Mouse (Mus musculus): ENCODE measurements at regions not wholly inside any gene's neighbourhood (a gene's known extent, or its start where the extent isn't known, plus 50 kb on each side); places are given as distances from the start of the nearest gene placed in this dataset.

DNA sequence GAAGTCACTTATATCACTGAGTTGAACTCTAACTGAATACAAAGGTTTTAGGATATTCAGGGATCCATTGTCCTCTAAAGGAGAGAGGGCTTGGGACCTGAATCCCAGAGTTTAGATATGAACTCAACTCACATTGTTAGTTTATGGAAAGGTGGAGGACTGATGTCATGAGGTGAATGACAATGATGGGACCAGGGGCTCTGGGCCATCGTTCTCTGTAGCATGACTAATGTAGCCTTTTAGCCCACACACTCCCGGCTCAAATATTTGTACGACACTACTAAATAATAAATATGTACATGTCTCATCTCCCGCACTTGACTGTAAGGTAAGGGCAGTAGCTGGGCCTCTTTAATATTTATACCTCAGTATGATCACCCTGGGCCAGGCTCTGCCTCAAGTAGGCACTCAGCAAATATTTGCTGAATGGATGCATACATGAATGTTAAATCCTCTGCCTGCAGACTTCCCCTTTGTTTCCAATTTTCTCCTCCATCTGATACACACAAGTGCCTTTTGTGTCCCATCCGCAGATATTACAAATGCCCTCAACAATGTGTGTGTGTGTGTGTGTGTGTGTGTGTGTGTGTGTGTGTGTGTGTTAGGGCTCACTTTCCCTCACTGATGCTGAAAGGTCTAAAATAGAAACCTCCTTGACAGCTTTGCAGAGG is 59.2 kb upstream of the 4933402D24Rik start:
- DNase-seq: no peak

DNA sequence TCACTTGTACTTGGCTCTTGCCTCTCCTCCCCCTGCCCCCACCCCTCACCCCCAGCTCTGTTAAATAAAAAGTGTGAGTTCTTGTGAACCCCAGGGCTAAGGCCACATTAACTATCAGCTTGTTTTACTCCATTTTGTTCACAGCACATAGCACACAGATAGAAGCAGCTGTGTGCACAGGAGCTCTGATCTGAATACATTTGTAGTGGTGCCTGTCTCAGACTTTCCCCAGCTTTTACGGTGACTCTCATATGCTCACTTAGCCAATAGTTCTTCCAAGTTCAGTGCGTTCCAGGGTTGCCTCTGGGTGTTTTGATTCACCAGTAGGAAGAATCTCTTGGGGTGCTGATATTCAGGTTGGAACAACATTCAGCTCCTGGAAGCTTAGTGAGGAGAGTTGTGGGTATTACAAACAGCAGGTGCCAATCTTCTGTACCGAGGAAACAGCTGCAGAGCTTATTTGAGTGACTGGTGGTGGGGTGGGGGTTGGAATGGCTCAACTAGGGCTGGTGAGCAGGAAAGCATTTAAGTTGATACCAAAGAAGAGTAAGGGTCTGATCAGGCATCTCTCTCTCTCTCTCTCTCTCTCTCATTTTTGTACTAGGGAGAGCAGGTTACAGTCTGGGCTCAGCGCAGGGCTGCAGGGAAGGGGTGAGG is 51.7 kb upstream of the 4933402D24Rik start:
- no peak for DNase-seq

DNA sequence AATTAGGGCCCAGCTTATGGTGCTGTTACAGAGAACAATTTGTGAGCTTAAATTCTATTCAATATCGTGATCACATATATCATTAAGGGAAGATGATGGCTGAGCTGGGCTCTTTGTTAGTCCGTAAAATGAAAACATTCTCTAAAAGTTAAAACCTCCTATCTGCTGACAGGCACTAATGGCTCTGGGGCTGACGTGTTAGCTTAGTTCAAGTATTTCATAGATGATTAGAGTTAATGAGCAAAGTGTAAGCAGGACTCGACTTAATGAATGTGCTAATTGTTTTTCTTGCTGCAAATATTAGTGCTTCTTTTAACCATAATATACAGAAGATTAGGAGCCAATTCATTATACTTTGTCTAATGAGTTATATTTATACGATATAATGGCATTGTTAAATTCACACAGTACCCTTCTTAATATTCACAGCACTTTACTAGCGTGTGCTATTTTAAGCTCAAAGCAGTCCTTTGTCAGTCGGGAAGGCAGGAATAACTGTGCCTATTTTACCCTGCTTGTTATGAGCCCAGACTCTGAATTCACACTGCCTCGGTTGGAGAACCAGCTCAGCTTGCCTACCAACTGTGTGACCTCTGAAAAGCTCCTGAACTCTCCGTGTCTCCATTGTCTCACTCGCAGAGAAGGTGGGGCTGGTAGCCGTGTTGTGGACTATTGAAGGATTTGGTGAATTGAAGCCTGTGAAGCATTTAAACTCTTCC is 50.6 kb upstream of the 4933402D24Rik start:
- DNase-seq: no peak

Measured in thymus, postnatal 25 days (tissue).